Comparison of ENCODE assay signal across 9 mouse cellular contexts in the genomic region with DNA sequence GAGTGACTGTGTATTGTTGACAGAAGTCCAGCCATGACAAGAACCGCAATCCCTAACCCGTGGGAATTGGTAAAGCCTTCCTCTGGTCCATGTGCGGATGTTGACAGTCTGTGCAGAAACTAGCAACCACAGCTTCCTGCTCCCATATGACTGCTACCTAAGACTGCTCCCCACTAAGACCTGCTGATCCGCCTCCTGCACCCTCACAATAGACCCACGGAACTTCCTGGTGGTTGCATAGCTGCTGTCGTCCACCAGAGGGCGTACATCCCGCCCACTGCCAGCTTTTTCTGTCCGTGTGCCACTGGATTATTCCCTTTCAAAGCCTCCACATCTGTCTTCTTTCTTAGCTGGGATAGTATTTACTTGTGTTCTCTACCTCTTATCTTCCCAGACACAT. TPM values are rescaled to one million over a fixed set of nuclear protein-coding genes. Genes with fewer than 3 reads are reported as not detected.
DNase-seq lines count a peak whose midpoint lies in the region; ATAC-seq and TF ChIP-seq lines count a peak whose summit lies in the region.
"Had no signal": no experiment of that assay in that cellular context is flagged by ENCODE, and none has a peak within 500 bp of the region (broad histone marks: within the 10 kb centered on the region; RNA-seq: fewer than 3 reads in every experiment).

No protein-coding gene starts in this region.

- H3K9ac ChIP-seq in hindbrain, postnatal 0 days (replicated peaks; ENCODE audit: low read length): no peak overlapping the region
- no peak overlapping the region for H3K9ac ChIP-seq in hindbrain, embryonic 16.5 days (ENCODE audit: low read depth, low read length)
- H3K9ac ChIP-seq: limb, embryonic 12.5 days had no signal

- H3K4me1 ChIP-seq in hindbrain, postnatal 0 days (ENCODE audit: insufficient read depth, low read length): no peaks in the 10 kb centered on the region
- H3K4me1 ChIP-seq in hindbrain, embryonic 16.5 days (ENCODE audit: control insufficient read depth, insufficient read depth, low read depth, low read length): no peaks in the 10 kb centered on the region
- H3K4me1 ChIP-seq: limb, embryonic 12.5 days had no signal

- no peak overlapping the region for H3K4me2 ChIP-seq in hindbrain, postnatal 0 days (ENCODE audit: low read depth, low read length)
- no peak overlapping the region for H3K4me2 ChIP-seq in hindbrain, embryonic 16.5 days (ENCODE audit: low read length)
- H3K4me2 ChIP-seq: limb, embryonic 12.5 days had no signal

- 38% methylated on average over 9 of the region's 9 CpGs for WGBS in hindbrain, postnatal 0 days
- 42% methylated on average over 9 of the region's 9 CpGs for WGBS in hindbrain, embryonic 16.5 days

- no peaks in the 10 kb centered on the region for H3K79me3 ChIP-seq in C2C12 (ENCODE audit: low read depth)

- H3K79me2 ChIP-seq in C2C12 (ENCODE audit: control insufficient read depth, insufficient read depth): no peaks in the 10 kb centered on the region

- peaks cover 3% of the 10 kb centered on the region; the same call in 1 of the 2 replicates for H3K9me3 ChIP-seq in hindbrain, postnatal 0 days (ENCODE audit: low read length)
- H3K9me3 ChIP-seq in hindbrain, embryonic 16.5 days (ENCODE audit: control insufficient read depth, low read length): peaks cover 6% of the 10 kb centered on the region; the same call in 1 of the 2 replicates
- H3K9me3 ChIP-seq: limb, embryonic 12.5 days had no signal

- no peak overlapping the region for H3K4me3 ChIP-seq in hindbrain, postnatal 0 days (ENCODE audit: low read length)
- H3K4me3 ChIP-seq in hindbrain, embryonic 16.5 days (ENCODE audit: low read length): no peak overlapping the region
- no peak overlapping the region for H3K4me3 ChIP-seq in C2C12 (ENCODE audit: insufficient read depth, poor library complexity, severe bottlenecking)
- H3K4me3 ChIP-seq: limb, embryonic 12.5 days had no signal

- peak; percentile 25 for DNase-seq in hindbrain, postnatal 0 days (ENCODE audit: low spot score)
- DNase-seq in NIH3T3 (ENCODE audit: low read depth): peak; percentile 51
- peak; percentile 49 to 71 for DNase-seq in natural killer cell, adult 2 months (ENCODE audit: low spot score in 2 of 2)
- DNase-seq in urinary bladder, postnatal 25 days (ENCODE audit: low spot score): no peak
- no peak for DNase-seq in right cerebral cortex, postnatal 25 days

- TF ChIP-seq CTCF in hindbrain, postnatal 0 days (IDR thresholded peaks at IDR 0.05; ENCODE audit: low read depth): peak; percentile 82
- TF ChIP-seq CTCF in C2C12 (IDR thresholded peaks at IDR 0.05; ENCODE audit: control insufficient read depth, insufficient read depth, insufficient read length): peak; percentile 74

- no peak overlapping the region for H3ac ChIP-seq in C2C12 (ENCODE audit: control insufficient read depth, insufficient read length, low read depth)

- no peak for ATAC-seq in hindbrain, postnatal 0 days
- ATAC-seq in hindbrain, embryonic 16.5 days: no peak
- ATAC-seq in granulocyte monocyte progenitor cell, adult 5-6 weeks (replicated peaks; ENCODE audit: poor library complexity, severe bottlenecking): peak; percentile 97

- no peaks in the 10 kb centered on the region for H3K27me3 ChIP-seq in hindbrain, postnatal 0 days (ENCODE audit: insufficient read depth, low read length)
- no peaks in the 10 kb centered on the region for H3K27me3 ChIP-seq in hindbrain, embryonic 16.5 days (replicated peaks; ENCODE audit: control insufficient read depth, insufficient read depth, low read length)
- H3K27me3 ChIP-seq in C2C12 (ENCODE audit: control insufficient read depth, insufficient read depth, insufficient read length): peaks cover 4% of the 10 kb centered on the region
- H3K27me3 ChIP-seq: limb, embryonic 12.5 days had no signal

- H3K27ac ChIP-seq in hindbrain, postnatal 0 days: no peak overlapping the region
- no peak overlapping the region for H3K27ac ChIP-seq in hindbrain, embryonic 16.5 days (ENCODE audit: low read depth, low read length)
- H3K27ac ChIP-seq: limb, embryonic 12.5 days had no signal

- no peaks in the 10 kb centered on the region for H3K36me3 ChIP-seq in hindbrain, postnatal 0 days (ENCODE audit: insufficient read depth, low read length)
- H3K36me3 ChIP-seq in hindbrain, embryonic 16.5 days (ENCODE audit: control insufficient read depth, insufficient read depth, low read length): no peaks in the 10 kb centered on the region
- no peaks in the 10 kb centered on the region for H3K36me3 ChIP-seq in C2C12 (ENCODE audit: control insufficient read depth, insufficient read depth)
- H3K36me3 ChIP-seq: limb, embryonic 12.5 days had no signal

TF ChIP-seq in C2C12, 6 proteins besides CTCF, POLR2A, EP300 and RAD21:
- no peak for TF ChIP-seq MYOD1 (IDR thresholded peaks at IDR 0.05; ENCODE audit: control insufficient read depth, insufficient read length, low read depth)
- TF ChIP-seq USF1 (IDR thresholded peaks at IDR 0.05; ENCODE audit: low read depth): no peak
- TF ChIP-seq CEBPB (IDR thresholded peaks at IDR 0.05; ENCODE audit: low read depth): no peak
- TF ChIP-seq FOSL1 (IDR thresholded peaks at IDR 0.05; ENCODE audit: insufficient read depth, low read length, poor library complexity, severe bottlenecking): no peak
- TF ChIP-seq MYOG (IDR thresholded peaks at IDR 0.05; ENCODE audit: control insufficient read depth, extremely low read depth, insufficient read length): no peak
- no peak for TF ChIP-seq MAX (IDR thresholded peaks at IDR 0.05)

RNA-seq across cellular contexts. Expression of gene Pik3r5, which starts 14.1 kb away (rescaled TPM):
- 1.4 and 2.5 TPM in 2 replicates for total RNA-seq in hindbrain, postnatal 0 days (2014; rRNA removed)
- polyA plus RNA-seq in hindbrain, postnatal 0 days (2015; fragmentation: Nextera tagmentation; extraction: Ambion mirVana): 0.34 and 0.65 TPM in 2 replicates
- 0.26 and 0.44 TPM in 2 replicates for polyA plus RNA-seq in hindbrain, embryonic 16.5 days (2015; fragmentation: Nextera tagmentation; extraction: Ambion mirVana)
- polyA plus RNA-seq in C2C12 (2012; fragmentation: generic; extraction: Trizol): 0.89 TPM
- total RNA-seq in granulocyte monocyte progenitor cell, adult 5-6 weeks (2014; fragmentation: Nextera tagmentation): 16.5 TPM in 2 replicates
- total RNA-seq in granulocyte monocyte progenitor cell, adult 5-6 weeks (2017): 4.4 and 9.0 TPM in 2 replicates

RNA-seq across cellular contexts. Expression of gene Ntn1, which starts 17.2 kb away (rescaled TPM):
- 81.7 and 101 TPM in 2 replicates for total RNA-seq in hindbrain, postnatal 0 days (2014; rRNA removed)
- 13.8 and 14.3 TPM in 2 replicates for polyA plus RNA-seq in hindbrain, postnatal 0 days (2015; fragmentation: Nextera tagmentation; extraction: Ambion mirVana)
- polyA plus RNA-seq in hindbrain, embryonic 16.5 days (2015; fragmentation: Nextera tagmentation; extraction: Ambion mirVana): 13.3 and 21.7 TPM in 2 replicates
- 19.4 TPM for polyA plus RNA-seq in C2C12 (2012; fragmentation: generic; extraction: Trizol)
- total RNA-seq in granulocyte monocyte progenitor cell, adult 5-6 weeks (2014; fragmentation: Nextera tagmentation): not detected in 2 replicates
- total RNA-seq in granulocyte monocyte progenitor cell, adult 5-6 weeks (2017): not detected in 2 replicates

Comparison
In these comparisons a context has a peak if more than half of its experiments do, and no peak if none do; other contexts are left out.
1. DNase-seq: peak in hindbrain, postnatal 0 days (single experiment), NIH3T3 (single experiment) and natural killer cell, adult 2 months (2 of 2); none in urinary bladder, postnatal 25 days (single experiment) and right cerebral cortex, postnatal 25 days (single experiment).